Mouse (Mus musculus) embryonic facial prominence, embryonic 12.5 days (tissue): ENCODE data around the gene Sympk. TPM values are rescaled to one million over a fixed set of nuclear protein-coding genes. Genes with fewer than 3 reads are reported as not detected.

Experiments used
- ATAC-seq: fragments of 200-750 bp; cut with Nextera tagmentation; 2 replicates; pipeline ENCODE4 v1.8.0; 2017; ENCODE audit not compliant: insufficient number of reproducible peaks, insufficient read depth, low FRiP score, low TSS enrichment
- H3K27ac ChIP-seq: fragments of 300-500 bp; sonication (generic); 2 replicates; pipeline ENCODE4 v1.5.1; 2016; ENCODE audit warnings: mild to moderate bottlenecking
- H3K27me3 ChIP-seq: fragments of 300-500 bp; sonication (generic); 2 replicates; pipeline ENCODE4 v1.6.1; 2016; ENCODE audit warnings: mild to moderate bottlenecking, moderate library complexity
- H3K36me3 ChIP-seq: fragments of 300-500 bp; sonication (generic); 2 replicates; pipeline ENCODE4 v1.6.1; 2016; ENCODE audit warnings: mild to moderate bottlenecking
- H3K4me1 ChIP-seq: fragments of 300-500 bp; sonication (generic); 2 replicates; pipeline ENCODE4 v1.6.1; 2016
- H3K4me2 ChIP-seq: fragments of 300-500 bp; sonication (generic); replicated peaks from 2 replicates; pipeline ENCODE4 v1.6.1; 2016; ENCODE audit warnings: mild to moderate bottlenecking, moderate library complexity
- H3K4me3 ChIP-seq: fragments of 300-500 bp; sonication (generic); 2 replicates; pipeline ENCODE4 v1.5.1; 2016; ENCODE audit warnings: mild to moderate bottlenecking
- H3K9ac ChIP-seq: fragments of 300-500 bp; sonication (generic); 2 replicates; pipeline ENCODE4 v1.6.1; 2016; ENCODE audit warnings: mild to moderate bottlenecking, moderate library complexity
- H3K9me3 ChIP-seq: fragments of 300-500 bp; sonication (generic); 2 replicates; pipeline ENCODE4 v1.6.1; 2016; ENCODE audit warnings: mild to moderate bottlenecking, moderate library complexity
- WGBS: fragments of 180-500 bp; shearing (Covaris S2); methylation state at CpG from one replicate; pipeline ENCODE4 v1.1.7; 2016; 5-methylcytosine and 5-hydroxymethylcytosine counted together
- microRNA-seq: library from miRNA; unstranded; fragments of <30 nt; microRNA quantifications from one replicate; pipeline ENCODE4, GENCODE M21; 2017
- polyA plus RNA-seq: library from polyadenylated mRNA; unstranded; fragments of >200 nt; fragmentation: Nextera tagmentation; extraction: Ambion mirVana; gene quantifications from 2 replicates; pipeline ENCODE4 v1.2.1, GENCODE M21; 2016

Gene Sympk
- polyA plus RNA-seq, 1 experiment from 2014 or later: 51.8 TPM

GRCm38 (mm10) chr7:19096421-19096976 is 72.3 kb downstream of the Sympk start:
- ATAC-seq: no peak
- WGBS: 48% methylated on average over 5 of the region's 5 CpGs
- Histone ChIP-seq H3K27ac (peak overlapping the region; percentile 99), H3K9ac (peak overlapping the region; percentile 91), H3K4me1 (peaks cover 41% of the 10 kb centered on the region), H3K4me2 (peak overlapping the region; percentile 85), H3K27me3 (no peaks in the 10 kb centered on the region), H3K9me3 (no peaks in the 10 kb centered on the region), H3K4me3 (peak overlapping the region; percentile 77), H3K36me3 (peaks cover 15% of the 10 kb centered on the region)

GRCm38 (mm10) chr7:19097217-19097616 is 73.0 kb downstream of the Sympk start:
- Histone ChIP-seq H3K4me1 (peaks cover 37% of the 10 kb centered on the region), H3K9ac (0 out of 2 replicates have a peak overlapping the region, but pooled peaks have one; percentile 91)

GRCm38 (mm10) chr7:19097863-19098262 is 73.7 kb downstream of the Sympk start:
- H3K4me2 ChIP-seq: no peak overlapping the region
- ATAC-seq: no peak
- peaks cover 6% of the 10 kb centered on the region; the same call in 1 of the 2 replicates for H3K9me3 ChIP-seq
- H3K27ac ChIP-seq: no peak overlapping the region
- no peaks in the 10 kb centered on the region for H3K27me3 ChIP-seq
- H3K4me3 ChIP-seq: no peak overlapping the region
- H3K9ac ChIP-seq: no peak overlapping the region
- peaks cover 31% of the 10 kb centered on the region for H3K4me1 ChIP-seq
- peaks cover 13% of the 10 kb centered on the region for H3K36me3 ChIP-seq

More at GRCm38 (mm10) chr7:19097217-19097616, 73.0 kb downstream of the Sympk start:
- no peak overlapping the region for H3K27ac ChIP-seq
- WGBS: 63% methylated on average over 2 of the region's 2 CpGs
- peak overlapping the region; percentile 85 for H3K4me2 ChIP-seq
- H3K9me3 ChIP-seq: no peaks in the 10 kb centered on the region
- no peak for ATAC-seq
- H3K4me3 ChIP-seq: no peak overlapping the region
- peaks cover 13% of the 10 kb centered on the region for H3K36me3 ChIP-seq
- H3K27me3 ChIP-seq: no peaks in the 10 kb centered on the region

- Histone ChIP-seq H3K4me3 (no peak overlapping the region), H3K27me3 (no peaks in the 10 kb centered on the region), H3K4me1 (peaks cover 25% of the 10 kb centered on the region), H3K4me2 (no peak overlapping the region), H3K36me3 (peaks cover 13% of the 10 kb centered on the region), H3K27ac (no peak overlapping the region), H3K9me3 (peaks cover 8% of the 10 kb centered on the region; the same call in 1 of the 2 replicates), H3K9ac (no peak overlapping the region)
- 68% methylated on average over 7 of the region's 7 CpGs for WGBS
- ATAC-seq: no peak
Observed at GRCm38 (mm10) chr7:19098811-19099210, 74.6 kb downstream of the Sympk start.

GRCm38 (mm10) chr7:19100290-19100689 is 76.1 kb downstream of the Sympk start:
- ATAC-seq: no peak
- peaks cover 8% of the 10 kb centered on the region; the same call in 1 of the 2 replicates for H3K9me3 ChIP-seq
- no peaks in the 10 kb centered on the region for H3K27me3 ChIP-seq
- no peak overlapping the region for H3K27ac ChIP-seq
- H3K4me2 ChIP-seq: no peak overlapping the region
- no peak overlapping the region for H3K4me3 ChIP-seq
- H3K9ac ChIP-seq: no peak overlapping the region
- H3K36me3 ChIP-seq: peaks cover 13% of the 10 kb centered on the region
- H3K4me1 ChIP-seq: peaks cover 25% of the 10 kb centered on the region
- 75% methylated on average over 1 of the region's 1 CpGs for WGBS

DNA sequence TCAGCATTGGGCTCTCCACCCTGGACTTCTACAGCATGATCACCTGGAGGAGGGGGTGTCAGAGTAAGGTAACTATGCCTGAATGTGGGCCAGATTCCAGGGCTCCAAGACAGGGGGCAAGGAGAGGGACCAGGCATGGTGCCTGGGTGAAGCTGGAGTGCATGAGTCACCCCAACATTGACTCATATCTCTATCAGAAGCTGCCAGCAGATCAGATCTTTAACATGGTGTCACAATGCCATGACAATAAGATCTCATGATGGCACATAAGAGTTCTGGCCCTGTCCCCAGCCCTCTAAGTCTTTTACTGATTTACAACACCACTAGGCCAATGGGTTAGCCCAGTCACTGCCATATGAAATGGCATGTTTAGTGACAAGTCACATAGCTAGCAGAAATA is 79.6 kb downstream of the Sympk start:
- H3K36me3 ChIP-seq: no peaks in the 10 kb centered on the region
- ATAC-seq: no peak

More for the DNA sequence above, 79.6 kb downstream of the Sympk start:
- Histone ChIP-seq H3K4me2 (no peak overlapping the region), H3K9me3 (peaks cover 8% of the 10 kb centered on the region; the same call in 1 of the 2 replicates), H3K4me3 (no peak overlapping the region), H3K9ac (no peak overlapping the region), H3K27me3 (no peaks in the 10 kb centered on the region), H3K4me1 (0 out of 2 replicates have a peak, but pooled peaks cover 4% of the 10 kb centered on the region), H3K27ac (no peak overlapping the region)

Small RNAs within 50 kb of the gene (microRNA-seq; reads per million reads assigned to microRNA genes)
- gene Mir3100: not detected

Other genes starting within 250 kb of the Sympk start
- not detected in 2 replicates for gene Psg19, start 225.9 kb upstream of the Sympk start, polyA plus RNA-seq
- gene Psg17, start 202.8 kb upstream of the Sympk start, polyA plus RNA-seq: not detected in 2 replicates
- 0.12 and 0.28 TPM in 2 replicates for gene Mill2, start 184.4 kb upstream of the Sympk start, polyA plus RNA-seq
- gene Pglyrp1, start 153.0 kb upstream of the Sympk start, polyA plus RNA-seq: 1.1 and 2.0 TPM in 2 replicates
- 39.7 and 41.0 TPM in 2 replicates for gene Ccdc61, start 114.0 kb upstream of the Sympk start, polyA plus RNA-seq
- 1.1 TPM in 2 replicates for gene Nova2, start 98.5 kb upstream of the Sympk start, polyA plus RNA-seq
- not detected in 2 replicates for gene Nanos2, start 37.0 kb upstream of the Sympk start, polyA plus RNA-seq
- gene Mypop, start 33.1 kb upstream of the Sympk start, polyA plus RNA-seq: 7.7 and 9.8 TPM in 2 replicates
- 47.1 and 48.6 TPM in 2 replicates for gene Irf2bp1, start 20.3 kb upstream of the Sympk start, polyA plus RNA-seq
- gene Foxa3, start 839 bp upstream of the Sympk start, polyA plus RNA-seq: 0.13 and 0.18 TPM in 2 replicates
- not detected in 2 replicates for gene Rsph6a, start 30.3 kb downstream of the Sympk start, polyA plus RNA-seq
- 18.8 and 23.1 TPM in 2 replicates for gene Dmwd, start 51.9 kb downstream of the Sympk start, polyA plus RNA-seq
- 17.5 and 19.1 TPM in 2 replicates for gene Dmpk, start 59.5 kb downstream of the Sympk start, polyA plus RNA-seq
- 16.6 and 16.9 TPM in 2 replicates for gene Six5, start 70.2 kb downstream of the Sympk start, polyA plus RNA-seq
- gene Gm4969, start 94.0 kb downstream of the Sympk start, polyA plus RNA-seq: 3.6 and 3.8 TPM in 2 replicates
- 19.8 and 21.6 TPM in 2 replicates for gene Fbxo46, start 95.5 kb downstream of the Sympk start, polyA plus RNA-seq
- 16.7 and 17.4 TPM in 2 replicates for gene Qpctl, start 124.9 kb downstream of the Sympk start, polyA plus RNA-seq
- 149 and 166 TPM in 2 replicates for gene Snrpd2, start 125.3 kb downstream of the Sympk start, polyA plus RNA-seq
- gene Gipr, start 141.8 kb downstream of the Sympk start, polyA plus RNA-seq: 0.54 and 0.84 TPM in 2 replicates
- 4.5 and 4.9 TPM in 2 replicates for gene Eml2, start 152.0 kb downstream of the Sympk start, polyA plus RNA-seq
- 1.4 and 1.7 TPM in 2 replicates for gene Gpr4, start 188.2 kb downstream of the Sympk start, polyA plus RNA-seq
- gene Opa3, start 204.0 kb downstream of the Sympk start, polyA plus RNA-seq: 38.2 and 40.1 TPM in 2 replicates
- gene Vasp, start 247.4 kb downstream of the Sympk start, polyA plus RNA-seq: 68.2 and 69.3 TPM in 2 replicates